Mouse (Mus musculus) forebrain, embryonic 14.5 days (tissue): Measurements from ENCODE around the gene Csrnp3. TPM values are rescaled to one million over a fixed set of nuclear protein-coding genes. Genes with fewer than 3 reads are reported as not detected.
"Not testable (repeated sequence)": the region's sequence is repeated elsewhere in the genome, so short reads cannot be mapped to it uniquely, and the experiment has no call there.

ENCODE experiments used
- ATAC-seq: fragments of 200-750 bp; cut with Nextera tagmentation; 2 replicates; pipeline ENCODE4 v1.8.0; 2017; ENCODE audit warnings: mild to moderate bottlenecking, moderate library complexity
- DNase-seq: peaks from one replicate; pipeline ENCODE4 v3.0.0-alpha.2; 2015; ENCODE audit warnings: low spot score
- H3K27ac ChIP-seq: fragments of 300-500 bp; sonication (generic); 2 replicates; pipeline ENCODE4 v1.5.1; 2014; ENCODE audit warnings: low read depth, mild to moderate bottlenecking, control low read depth, low read length, moderate library complexity
- H3K27me3 ChIP-seq: fragments of 300-500 bp; sonication (generic); replicated peaks from 2 replicates; pipeline ENCODE4 v1.6.1; 2014; ENCODE audit warnings: low read length, control low read depth, mixed read lengths; ENCODE audit not compliant: control insufficient read depth, insufficient read depth
- H3K36me3 ChIP-seq: fragments of 300-500 bp; sonication (generic); 2 replicates; pipeline ENCODE4 v1.6.1; 2014; ENCODE audit warnings: low read length, control low read depth; ENCODE audit not compliant: control insufficient read depth, insufficient read depth
- H3K4me1 ChIP-seq: fragments of 300-500 bp; sonication (generic); 2 replicates; pipeline ENCODE4 v1.6.1; 2014; ENCODE audit warnings: antibody characterized with exemption, low read length, control low read depth; ENCODE audit not compliant: control insufficient read depth, insufficient read depth
- H3K4me2 ChIP-seq: fragments of 300-500 bp; sonication (generic); 2 replicates; pipeline ENCODE4 v1.6.1; 2014; ENCODE audit warnings: mild to moderate bottlenecking, control low read depth, low read length
- H3K4me3 ChIP-seq: fragments of 300-500 bp; sonication (generic); 2 replicates; pipeline ENCODE4 v1.5.1; 2014; ENCODE audit warnings: low read depth, low read length, control low read depth
- H3K9ac ChIP-seq: fragments of 300-500 bp; sonication (generic); 2 replicates; pipeline ENCODE4 v1.6.1; 2014; ENCODE audit warnings: mild to moderate bottlenecking, low read length, control low read depth, moderate library complexity
- H3K9me3 ChIP-seq: fragments of 300-500 bp; sonication (generic); replicated peaks from 2 replicates; pipeline ENCODE4 v1.6.1; 2016; ENCODE audit warnings: low read length, control low read depth, mixed read lengths; ENCODE audit not compliant: control insufficient read depth
- WGBS: fragments of 180-500 bp; shearing (Covaris S2); extraction: QIAGEN DNeasy Blood & Tissue Kit; methylation state at CpG from one replicate; pipeline ENCODE4 v1.1.7; 2014; 5-methylcytosine and 5-hydroxymethylcytosine counted together
- polyA plus RNA-seq: library from polyadenylated mRNA; unstranded; fragments of >200 nt; fragmentation: Nextera tagmentation; extraction: Ambion mirVana; gene quantifications from 2 replicates; pipeline ENCODE4 v1.2.1, GENCODE M21; 2014

Gene Csrnp3
- polyA plus RNA-seq, 1 experiment from 2014 or later = 33.0 TPM

DNA sequence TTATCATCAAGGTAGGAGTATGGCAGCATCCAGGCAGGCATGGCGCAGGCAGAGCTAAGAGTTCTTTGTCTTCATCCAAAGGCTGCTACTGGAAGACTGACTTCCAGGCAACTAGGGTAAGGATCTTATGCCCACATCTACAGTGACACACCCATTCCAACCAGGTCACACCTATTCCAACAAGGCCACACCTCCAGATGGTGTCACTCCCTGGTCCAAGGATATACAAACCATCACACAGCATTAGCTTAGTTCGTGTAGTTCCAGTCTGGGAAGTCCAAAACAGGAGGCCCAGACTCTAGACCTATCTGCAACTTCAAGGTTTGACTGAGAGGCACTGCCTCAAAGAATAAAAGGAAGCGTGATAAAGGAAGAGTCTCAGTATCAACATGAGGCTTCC lies 4.7 kb downstream of the Csrnp3 start:
- not testable (repeated sequence) for DNase-seq

GRCm38 (mm10) chr2:65856791-65857190 lies 11.2 kb downstream of the Csrnp3 start:
- Histone ChIP-seq H3K9me3 (no peaks in the 10 kb centered on the region), H3K4me2 (no peak overlapping the region), H3K27ac (no peak overlapping the region), H3K36me3 (no peaks in the 10 kb centered on the region), H3K4me3 (no peak overlapping the region), H3K4me1 (peaks cover 4% of the 10 kb centered on the region; the same call in 1 of the 2 replicates), H3K27me3 (no peaks in the 10 kb centered on the region), H3K9ac (no peak overlapping the region)
- DNase-seq = no peak
- 93% methylated on average over 5 of the region's 5 CpGs for WGBS
- no peak for ATAC-seq

More for the DNA sequence above, 4.7 kb downstream of the Csrnp3 start:
- H3K4me2 ChIP-seq, H3K4me1 ChIP-seq, ATAC-seq, H3K9me3 ChIP-seq, H3K27me3 ChIP-seq, H3K36me3 ChIP-seq, H3K4me3 ChIP-seq, H3K27ac ChIP-seq, H3K9ac ChIP-seq: not testable (repeated sequence)
- 95% methylated on average over 3 of the region's 3 CpGs for WGBS

DNA sequence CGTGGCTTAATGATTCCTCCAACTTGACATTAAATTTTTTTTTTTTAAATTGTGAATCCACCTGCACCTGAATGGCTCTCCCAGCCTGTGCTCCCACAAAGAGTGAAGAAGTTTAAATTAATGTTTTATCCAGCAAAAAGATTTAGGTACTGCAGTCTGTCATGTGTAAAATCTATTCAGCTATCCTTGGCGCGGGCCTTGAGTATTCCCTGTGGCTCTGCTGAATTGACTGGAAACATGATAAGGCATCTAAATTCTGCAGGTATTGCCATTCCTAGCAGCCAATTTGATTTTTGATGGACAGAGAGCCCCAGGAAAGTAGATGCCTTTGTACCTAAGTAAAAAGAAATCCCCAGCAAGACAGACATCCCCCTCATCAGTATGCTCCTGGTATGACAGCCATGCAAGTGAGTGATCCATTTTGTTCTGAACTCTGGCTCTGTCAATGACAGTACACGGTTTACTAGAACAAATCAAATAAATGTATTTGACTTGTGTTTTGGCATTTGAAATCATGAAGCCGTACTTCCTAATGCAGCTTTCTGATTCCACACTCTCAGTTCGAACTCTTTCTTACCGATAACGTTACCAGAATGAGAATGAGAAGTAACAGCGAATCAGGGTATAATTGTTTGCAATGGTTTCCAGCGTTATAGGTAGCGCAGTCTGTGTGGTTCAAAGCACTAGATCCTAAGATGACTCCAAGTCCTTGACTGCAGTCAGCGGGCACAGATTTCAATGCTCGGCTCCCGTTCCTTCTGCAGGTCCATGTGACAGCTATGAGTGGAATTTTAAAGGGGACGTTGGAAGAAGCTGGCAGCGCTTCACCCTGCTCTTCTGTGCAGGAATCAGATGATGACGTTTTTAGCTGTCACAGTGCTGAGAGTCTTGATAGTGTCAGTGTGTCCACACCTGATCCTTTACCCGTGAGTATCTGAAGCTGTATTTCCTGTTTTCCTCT lies 14.5 kb downstream of the Csrnp3 start:
- no peaks in the 10 kb centered on the region for H3K36me3 ChIP-seq
- H3K4me1 ChIP-seq = no peaks in the 10 kb centered on the region
- no peak overlapping the region for H3K9ac ChIP-seq
- 81% methylated on average over 18 of the region's 18 CpGs for WGBS
- no peak for ATAC-seq
- H3K27me3 ChIP-seq = no peaks in the 10 kb centered on the region
- H3K9me3 ChIP-seq = no peaks in the 10 kb centered on the region
- no peak overlapping the region for H3K4me3 ChIP-seq
- no peak overlapping the region for H3K4me2 ChIP-seq
- DNase-seq = no peak
- peak overlapping the region; percentile 33; the same call in 1 of the 2 replicates for H3K27ac ChIP-seq

DNA sequence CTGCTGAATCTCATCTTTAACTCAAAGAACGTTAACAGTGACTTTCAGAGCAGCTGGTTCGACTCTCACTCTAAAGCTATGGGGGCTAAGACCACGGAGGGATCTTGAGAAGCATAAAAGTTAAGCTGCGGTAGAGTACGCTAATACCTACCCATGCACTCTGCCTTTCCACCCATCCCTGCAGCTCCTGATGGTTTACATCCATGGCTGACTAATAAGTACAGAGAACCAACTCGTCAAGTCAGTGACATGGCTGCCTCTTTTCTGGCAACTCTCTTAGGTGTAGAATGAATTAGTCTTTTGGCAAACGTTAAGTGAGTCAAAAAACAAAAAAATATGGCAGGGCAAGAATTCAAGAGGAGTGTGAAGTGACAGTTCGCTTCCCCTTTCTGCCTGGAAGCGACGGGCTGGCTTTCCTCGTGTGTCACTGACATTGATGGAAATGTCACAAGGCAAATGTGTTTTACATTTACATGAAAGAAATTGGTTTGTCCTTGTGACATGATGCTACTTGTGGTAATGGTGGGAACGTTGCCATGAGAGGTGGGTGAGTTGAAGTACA lies 19.3 kb downstream of the Csrnp3 start:
- Histone ChIP-seq H3K4me3 (no peak overlapping the region), H3K27ac (peak overlapping the region; percentile 39; the same call in 1 of the 2 replicates), H3K4me1 (no peaks in the 10 kb centered on the region), H3K9me3 (no peaks in the 10 kb centered on the region), H3K9ac (no peak overlapping the region), H3K27me3 (no peaks in the 10 kb centered on the region), H3K36me3 (no peaks in the 10 kb centered on the region), H3K4me2 (no peak overlapping the region)
- peak; percentile 66 for DNase-seq
- 68% methylated on average over 12 of the region's 12 CpGs for WGBS
- ATAC-seq = peak; percentile 57; the same call in 1 of the 2 replicates

GRCm38 (mm10) chr2:65870919-65871582 lies 25.5 kb downstream of the Csrnp3 start:
- no peaks in the 10 kb centered on the region for H3K9me3 ChIP-seq
- ATAC-seq (no peak), DNase-seq (peak; percentile 38)
- H3K27me3 ChIP-seq = no peaks in the 10 kb centered on the region
- 56% methylated on average over 12 of the region's 12 CpGs for WGBS
- no peak overlapping the region for H3K9ac ChIP-seq
- 0 out of 2 replicates have a peak, but pooled peaks cover 3% of the 10 kb centered on the region for H3K36me3 ChIP-seq
- no peak overlapping the region for H3K27ac ChIP-seq
- H3K4me3 ChIP-seq = no peak overlapping the region
- H3K4me1 ChIP-seq = no peaks in the 10 kb centered on the region
- H3K4me2 ChIP-seq = no peak overlapping the region

- Histone ChIP-seq H3K27me3 (no peaks in the 10 kb centered on the region), H3K4me2 (no peak overlapping the region), H3K4me1 (peaks cover 6% of the 10 kb centered on the region), H3K36me3 (no peaks in the 10 kb centered on the region), H3K9me3 (no peaks in the 10 kb centered on the region), H3K9ac (no peak overlapping the region), H3K27ac (no peak overlapping the region), H3K4me3 (no peak overlapping the region)
- DNase-seq (no peak), ATAC-seq (no peak)
- WGBS = 89% methylated on average over 3 of the region's 3 CpGs
Observed at GRCm38 (mm10) chr2:65891590-65891989, 46.0 kb downstream of the Csrnp3 start.

- Histone ChIP-seq H3K4me3 (no peak overlapping the region), H3K27ac (no peak overlapping the region)
- WGBS = 86% methylated on average over 8 of the region's 8 CpGs
Observed at GRCm38 (mm10) chr2:65893241-65893640, 47.7 kb downstream of the Csrnp3 start.

DNA sequence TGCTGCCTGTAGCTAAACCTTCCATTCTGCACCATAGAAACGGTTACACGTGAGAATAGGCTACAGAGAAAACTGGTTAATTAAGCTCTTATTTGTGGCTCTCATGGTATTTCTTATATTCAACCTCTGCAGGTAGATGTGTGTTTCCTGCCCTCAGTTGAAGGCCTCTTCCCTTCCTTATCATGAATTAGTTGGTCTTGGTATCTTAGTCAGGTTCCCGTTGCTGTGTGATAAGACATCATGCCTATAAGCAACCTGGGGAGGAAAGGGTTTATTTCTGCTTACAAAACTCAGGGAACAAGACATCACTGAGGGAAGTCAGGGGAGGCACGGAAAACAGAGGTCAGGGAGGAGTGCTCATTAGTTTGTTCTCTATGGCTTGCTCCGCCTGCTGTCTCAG lies 48.7 kb downstream of the Csrnp3 start:
- Histone ChIP-seq H3K27ac (no peak overlapping the region), H3K27me3 (no peaks in the 10 kb centered on the region), H3K4me2 (no peak overlapping the region), H3K4me1 (peaks cover 13% of the 10 kb centered on the region), H3K9me3 (no peaks in the 10 kb centered on the region), H3K36me3 (no peaks in the 10 kb centered on the region), H3K4me3 (no peak overlapping the region), H3K9ac (no peak overlapping the region)
- ATAC-seq (no peak), DNase-seq (no peak)
- WGBS = 47% methylated on average over 5 of the region's 5 CpGs

More at GRCm38 (mm10) chr2:65893241-65893640, 47.7 kb downstream of the Csrnp3 start:
- no peaks in the 10 kb centered on the region for H3K9me3 ChIP-seq
- ATAC-seq (no peak), DNase-seq (no peak)
- H3K9ac ChIP-seq = no peak overlapping the region
- H3K4me1 ChIP-seq = peaks cover 13% of the 10 kb centered on the region
- H3K4me2 ChIP-seq = no peak overlapping the region
- H3K27me3 ChIP-seq = no peaks in the 10 kb centered on the region
- no peaks in the 10 kb centered on the region for H3K36me3 ChIP-seq
